ENCODE assay signal across 23 mouse cellular contexts in genomic region chr7:125155291-125155690, GRCm38 (mm10).
A peak's percentile ranks its signal among the peaks of the same experiment; 100 is the strongest.
DNase-seq lines count a peak whose midpoint lies in the region; ATAC-seq and TF ChIP-seq lines count a peak whose summit lies in the region.
"Had no signal": no experiment of that assay in that cellular context is flagged by ENCODE, and none has a peak within 500 bp of the region (broad histone marks: within the 10 kb centered on the region; RNA-seq: fewer than 3 reads in every experiment).

No protein-coding gene starts in this region.

- H3K4me1 ChIP-seq in hindbrain, embryonic 10.5 days (replicated peaks) = 0 out of 2 replicates have a peak, but pooled peaks cover 6% of the 10 kb centered on the region
- H3K4me1 ChIP-seq in hindbrain, embryonic 14.5 days (replicated peaks; ENCODE audit: control insufficient read depth, insufficient read depth, low read length) = no peaks in the 10 kb centered on the region
- no peaks in the 10 kb centered on the region for H3K4me1 ChIP-seq in ES-E14 (ENCODE audit: control insufficient read depth in 2 of 2, insufficient read depth in 2 of 2, low read length in 2 of 2, poor library complexity in 1 of 2)
- H3K4me1 ChIP-seq: heart, embryonic 15.5 days had no signal

- no peak overlapping the region for H3K9ac ChIP-seq in hindbrain, embryonic 14.5 days
- H3K9ac ChIP-seq in ES-E14 (ENCODE audit: insufficient read depth, low read depth, low read length, poor library complexity, severe bottlenecking) = no peak overlapping the region
- H3K9ac ChIP-seq: embryonic facial prominence, embryonic 15.5 days; heart, embryonic 15.5 days; liver, postnatal 0 days; neural tube, embryonic 13.5 days had no signal

- H3K27ac ChIP-seq in hindbrain, embryonic 10.5 days = peak overlapping the region; percentile 26; the same call in 1 of the 2 replicates
- no peak overlapping the region for H3K27ac ChIP-seq in hindbrain, embryonic 14.5 days
- 0 out of 2 replicates have a peak overlapping the region, but pooled peaks have one; percentile 31 for H3K27ac ChIP-seq in ES-E14 (ENCODE audit: insufficient read depth, low read depth, low read length, poor library complexity, severe bottlenecking)
- H3K27ac ChIP-seq: embryonic facial prominence, embryonic 15.5 days; gastrocnemius, adult 2 months; heart, embryonic 15.5 days; neural tube, embryonic 13.5 days had no signal

- DNase-seq in hindbrain, embryonic 10.5 days (ENCODE audit: low spot score) = peak; percentile 34
- DNase-seq in hindbrain, embryonic 14.5 days (ENCODE audit: low spot score) = no peak
- DNase-seq in ES-E14 (ENCODE audit: low read depth, low spot score) = no peak
- DNase-seq in embryo, embryonic 10.5 days (ENCODE audit: low spot score) = peak; percentile 21
- peak; percentile 23 for DNase-seq in forelimb bud, embryonic 11.5 days (ENCODE audit: low read depth, low spot score)
- no peak for DNase-seq in Muller cell, postnatal 12 days (ENCODE audit: inconsistent ontology term)
- DNase-seq in thymus, postnatal 0 days (ENCODE audit: low spot score) = no peak
- no peak for DNase-seq in layer of hippocampus, postnatal 14 days (ENCODE audit: low spot score in 2 of 2)
- DNase-seq: adrenal gland, adult 8-10 months; cerebellum, postnatal 14 days; gastrocnemius, adult 2 months; heart, adult 18-20 months; liver; liver, postnatal 0 days; lung, postnatal 14 days; right cerebral cortex, postnatal 14 days; spleen, adult 18-20 months; thymus, postnatal 4 days had no signal

- H3K4me3 ChIP-seq in hindbrain, embryonic 10.5 days = no peak overlapping the region
- no peak overlapping the region for H3K4me3 ChIP-seq in hindbrain, embryonic 14.5 days (replicated peaks; ENCODE audit: low read length)
- no peak overlapping the region for H3K4me3 ChIP-seq in ES-E14 (ENCODE audit: insufficient read depth in 1 of 2, low read depth in 1 of 2, low read length in 2 of 2, poor library complexity in 1 of 2, severe bottlenecking in 1 of 2)
- H3K4me3 ChIP-seq: embryonic facial prominence, embryonic 15.5 days; gastrocnemius, adult 2 months; heart, embryonic 15.5 days; neural tube, embryonic 13.5 days had no signal

- WGBS in hindbrain, embryonic 10.5 days = 36% methylated on average over 2 of the region's 2 CpGs
- 35% methylated on average over 2 of the region's 2 CpGs for WGBS in hindbrain, embryonic 14.5 days

- H3K4me2 ChIP-seq in hindbrain, embryonic 14.5 days (replicated peaks) = no peak overlapping the region
- H3K4me2 ChIP-seq: embryonic facial prominence, embryonic 15.5 days; heart, embryonic 15.5 days; neural tube, embryonic 13.5 days had no signal

- no peak for ATAC-seq in hindbrain, embryonic 14.5 days (ENCODE audit: low FRiP score)
- ATAC-seq: intestine, embryonic 16.5 days; liver, postnatal 0 days; Patski had no signal

- no peaks in the 10 kb centered on the region for H3K9me3 ChIP-seq in hindbrain, embryonic 10.5 days
- H3K9me3 ChIP-seq in hindbrain, embryonic 14.5 days (ENCODE audit: control insufficient read depth, low read length) = no peaks in the 10 kb centered on the region
- no peaks in the 10 kb centered on the region for H3K9me3 ChIP-seq in ES-E14 (ENCODE audit: control insufficient read depth, insufficient read depth, low read depth, low read length)
- H3K9me3 ChIP-seq: embryonic facial prominence, embryonic 15.5 days; heart, embryonic 15.5 days; neural tube, embryonic 13.5 days had no signal

- in situ Hi-C loops in ES-E14 (cut with MboI; ENCODE audit: low sequenced_read_pairs in 2 of 2, unreplicated experiment in 2 of 2) = no loop called here

- no peaks in the 10 kb centered on the region for H3K36me3 ChIP-seq in hindbrain, embryonic 10.5 days
- H3K36me3 ChIP-seq in hindbrain, embryonic 14.5 days (replicated peaks; ENCODE audit: control insufficient read depth, insufficient read depth) = no peaks in the 10 kb centered on the region
- H3K36me3 ChIP-seq in ES-E14 (ENCODE audit: control insufficient read depth, insufficient read depth, low read length, poor library complexity, severe bottlenecking) = no peaks in the 10 kb centered on the region
- H3K36me3 ChIP-seq: embryonic facial prominence, embryonic 15.5 days; heart, embryonic 15.5 days; neural tube, embryonic 13.5 days had no signal

- no peaks in the 10 kb centered on the region for H3K27me3 ChIP-seq in hindbrain, embryonic 10.5 days (ENCODE audit: insufficient read depth, poor library complexity, severe bottlenecking)
- H3K27me3 ChIP-seq in hindbrain, embryonic 14.5 days (ENCODE audit: control insufficient read depth, insufficient read depth, low read length) = no peaks in the 10 kb centered on the region
- H3K27me3 ChIP-seq: embryonic facial prominence, embryonic 15.5 days; heart, embryonic 15.5 days; neural tube, embryonic 13.5 days; Patski had no signal

TF ChIP-seq in ES-E14, 5 proteins besides CTCF, POLR2A, EP300 and RAD21:
- no peak for TF ChIP-seq ZC3H11A (IDR thresholded peaks at IDR 0.05; ENCODE audit: borderline replicate concordance, low read depth, low read length)
- no peak for TF ChIP-seq HCFC1 (IDR thresholded peaks at IDR 0.05; ENCODE audit: borderline replicate concordance, insufficient read depth, low read length)
- TF ChIP-seq CHD2 (IDR thresholded peaks at IDR 0.05; ENCODE audit: low read depth, low read length) = no peak
- no peak for TF ChIP-seq ZNF384 (IDR thresholded peaks at IDR 0.05; ENCODE audit: low read depth, low read length)
- TF ChIP-seq MAFK (IDR thresholded peaks at IDR 0.05; ENCODE audit: insufficient read depth, low read depth, low read length) = no peak

Comparison
In these comparisons a context has a peak if more than half of its experiments do, and no peak if none do; other contexts are left out.
1. DNase-seq: peak in hindbrain, embryonic 10.5 days (single experiment), embryo, embryonic 10.5 days (single experiment) and forelimb bud, embryonic 11.5 days (single experiment); none in hindbrain, embryonic 14.5 days (single experiment), ES-E14 (single experiment), Muller cell, postnatal 12 days (single experiment), thymus, postnatal 0 days (single experiment) and layer of hippocampus, postnatal 14 days (0 of 2).